Mouse (Mus musculus) hindbrain, postnatal 0 days (tissue): Measurements from ENCODE around the gene Setd2. TPM values are rescaled to one million over a fixed set of nuclear protein-coding genes. Genes with fewer than 3 reads are reported as not detected.

Experiments
- ATAC-seq: fragments of 200-750 bp; cut with Nextera tagmentation; 2 replicates; pipeline ENCODE4 v1.8.0; 2017; ENCODE audit warnings: mild to moderate bottlenecking, moderate TSS enrichment, moderate library complexity
- DNase-seq: peaks from one replicate; pipeline ENCODE4 v3.0.0-alpha.2; 2015; ENCODE audit warnings: low spot score
- H3K27ac ChIP-seq: fragments of 300-500 bp; sonication (generic); 2 replicates; pipeline ENCODE4 v1.5.1; 2014; ENCODE audit warnings: mild to moderate bottlenecking
- H3K27me3 ChIP-seq: fragments of 300-500 bp; sonication (generic); 2 replicates; pipeline ENCODE4 v1.6.1; 2014; ENCODE audit warnings: low read length, mixed read lengths; ENCODE audit not compliant: insufficient read depth
- H3K36me3 ChIP-seq: fragments of 300-500 bp; sonication (generic); 2 replicates; pipeline ENCODE4 v1.6.1; 2014; ENCODE audit warnings: low read length, mixed read lengths; ENCODE audit not compliant: insufficient read depth
- H3K4me1 ChIP-seq: fragments of 300-500 bp; sonication (generic); 2 replicates; pipeline ENCODE4 v1.6.1; 2014; ENCODE audit warnings: antibody characterized with exemption, low read length, mixed read lengths; ENCODE audit not compliant: insufficient read depth
- H3K4me2 ChIP-seq: fragments of 300-500 bp; sonication (generic); 2 replicates; pipeline ENCODE4 v1.6.1; 2014; ENCODE audit warnings: low read depth, mild to moderate bottlenecking, low read length, moderate library complexity, mixed read lengths
- H3K4me3 ChIP-seq: fragments of 300-500 bp; sonication (generic); 2 replicates; pipeline ENCODE4 v1.5.1; 2014; ENCODE audit warnings: low read length
- H3K9ac ChIP-seq: fragments of 300-500 bp; sonication (generic); replicated peaks from 2 replicates; pipeline ENCODE4 v1.6.1; 2014; ENCODE audit warnings: mild to moderate bottlenecking, low read length, moderate library complexity, mixed read lengths
- H3K9me3 ChIP-seq: fragments of 300-500 bp; sonication (generic); 2 replicates; pipeline ENCODE4 v1.6.1; 2016; ENCODE audit warnings: low read length, mixed read lengths
- CTCF ChIP-seq: IDR thresholded peaks from 2 replicates; pipeline ENCODE4 v1.5.1; 2016; ENCODE audit warnings: antibody characterized with exemption, control low read depth, low read depth
- WGBS: fragments of 180-500 bp; shearing (Covaris S2); extraction: QIAGEN DNeasy Blood & Tissue Kit; methylation state at CpG from one replicate; pipeline ENCODE4 v1.1.7; 2014; 5-methylcytosine and 5-hydroxymethylcytosine counted together
- polyA plus RNA-seq: library from polyadenylated mRNA; unstranded; fragments of >200 nt; fragmentation: Nextera tagmentation; extraction: Ambion mirVana; gene quantifications from 2 replicates; pipeline ENCODE4 v1.2.1, GENCODE M21; 2015
- total RNA-seq: library from RNA; depleted of rRNA; stranded (reverse); fragments of >200 nt; gene quantifications from 2 replicates; pipeline ENCODE4 v1.2.3, GENCODE M21; 2014

Gene Setd2
- total and polyA plus RNA-seq, 2 experiments from 2014 or later: 24.7 to 64.9 TPM

- TF ChIP-seq CTCF: no peak
- Histone ChIP-seq H3K27me3 (no peaks in the 10 kb centered on the region), H3K4me2 (no peak overlapping the region), H3K4me1 (0 out of 2 replicates have a peak, but pooled peaks cover 5% of the 10 kb centered on the region), H3K4me3 (no peak overlapping the region), H3K36me3 (peaks cover 25% of the 10 kb centered on the region), H3K27ac (no peak overlapping the region), H3K9me3 (no peaks in the 10 kb centered on the region), H3K9ac (no peak overlapping the region)
- ATAC-seq: no peak
- no peak for DNase-seq
- WGBS: 93% methylated on average over 7 of the region's 7 CpGs
Observed at GRCm38 (mm10) chr9:110620685-110621084, 88.3 kb downstream of the Setd2 start.

GRCm38 (mm10) chr9:110622621-110623219 lies 90.3 kb downstream of the Setd2 start:
- Histone ChIP-seq H3K27ac (no peak overlapping the region), H3K36me3 (peaks cover 16% of the 10 kb centered on the region), H3K4me1 (0 out of 2 replicates have a peak, but pooled peaks cover 5% of the 10 kb centered on the region), H3K9me3 (no peaks in the 10 kb centered on the region), H3K27me3 (no peaks in the 10 kb centered on the region), H3K4me2 (no peak overlapping the region), H3K9ac (no peak overlapping the region), H3K4me3 (no peak overlapping the region)
- ATAC-seq: no peak
- TF ChIP-seq CTCF: no peak
- 83% methylated on average over 12 of the region's 12 CpGs for WGBS
- DNase-seq: no peak

GRCm38 (mm10) chr9:110623416-110624195 lies 91.2 kb downstream of the Setd2 start:
- Histone ChIP-seq H3K27me3 (no peaks in the 10 kb centered on the region), H3K36me3 (peaks cover 8% of the 10 kb centered on the region), H3K4me1 (0 out of 2 replicates have a peak, but pooled peaks cover 5% of the 10 kb centered on the region), H3K9ac (peak overlapping the region; percentile 59; the same call in 1 of the 2 replicates), H3K4me2 (peak overlapping the region; percentile 77), H3K9me3 (no peaks in the 10 kb centered on the region), H3K4me3 (peak overlapping the region; percentile 35), H3K27ac (peak overlapping the region; percentile 75; the same call in 1 of the 2 replicates)
- DNase-seq (no peak), ATAC-seq (no peak)
- 50% methylated on average over 8 of the region's 8 CpGs for WGBS
- no peak for TF ChIP-seq CTCF

- H3K4me2 ChIP-seq: peak within 1 kb of the TSS; percentile 77
- H3K9me3 ChIP-seq: no peaks in the 10 kb centered on the region
- no peaks in the 10 kb centered on the region for H3K27me3 ChIP-seq
- no peak; the same call in 1 of the 2 replicates for TF ChIP-seq CTCF
- peak; percentile 94 for ATAC-seq
- H3K4me3 ChIP-seq: peak within 1 kb of the TSS; percentile 35
- H3K36me3 ChIP-seq: peaks cover 4% of the 10 kb centered on the region; the same call in 1 of the 2 replicates
- H3K4me1 ChIP-seq: 0 out of 2 replicates have a peak, but pooled peaks cover 5% of the 10 kb centered on the region
- peak within 1 kb of the TSS; percentile 59 for H3K9ac ChIP-seq
- WGBS: 2% methylated on average over 40 of the region's 41 CpGs
- peak; percentile 95 for DNase-seq
- H3K27ac ChIP-seq: peak within 1 kb of the TSS; percentile 75
Observed at GRCm38 (mm10) chr9:110624361-110625166, 92.2 kb downstream of the Setd2 start, which contains the start of gene Nradd. TSS of gene Nradd (minus strand) at chr9:110624452.

- 63% methylated on average over 11 of the region's 11 CpGs for WGBS
- TF ChIP-seq CTCF: no peak
- no peak for ATAC-seq
- Histone ChIP-seq H3K36me3 (peaks cover 4% of the 10 kb centered on the region; the same call in 1 of the 2 replicates), H3K4me3 (peak overlapping the region; percentile 35), H3K9ac (peak overlapping the region; percentile 59), H3K4me2 (peak overlapping the region; percentile 77), H3K4me1 (0 out of 2 replicates have a peak, but pooled peaks cover 5% of the 10 kb centered on the region), H3K27me3 (no peaks in the 10 kb centered on the region), H3K27ac (peak overlapping the region; percentile 75), H3K9me3 (no peaks in the 10 kb centered on the region)
- DNase-seq: no peak
Observed at GRCm38 (mm10) chr9:110625350-110625908, 93.0 kb downstream of the Setd2 start.

GRCm38 (mm10) chr9:110630171-110630570 lies 97.8 kb downstream of the Setd2 start:
- no peaks in the 10 kb centered on the region; the same call in 1 of the 2 replicates for H3K36me3 ChIP-seq
- H3K9ac ChIP-seq: no peak overlapping the region
- H3K4me3 ChIP-seq: no peak overlapping the region
- H3K27me3 ChIP-seq: no peaks in the 10 kb centered on the region
- TF ChIP-seq CTCF: no peak
- H3K4me2 ChIP-seq: no peak overlapping the region
- no peak overlapping the region for H3K27ac ChIP-seq
- H3K9me3 ChIP-seq: no peaks in the 10 kb centered on the region
- 80% methylated on average over 15 of the region's 15 CpGs for WGBS
- ATAC-seq: no peak
- no peak for DNase-seq
- H3K4me1 ChIP-seq: no peaks in the 10 kb centered on the region
